Comparison of ENCODE assay signal across 26 mouse cellular contexts in genomic region chr5:77644651-77645050, GRCm38 (mm10).
"Had no signal": no experiment of that assay in that cellular context is flagged by ENCODE, and none has a peak within 500 bp of the region (broad histone marks: within the 10 kb centered on the region; RNA-seq: fewer than 3 reads in every experiment).

No protein-coding gene starts in this region.

- H3K4me3 ChIP-seq: heart, adult 2 months; heart, embryonic 13.5 days; heart, embryonic 15.5 days; hindbrain, embryonic 13.5 days; hindbrain, embryonic 15.5 days; kidney, embryonic 15.5 days; limb, embryonic 13.5 days; limb, embryonic 15.5 days; liver, embryonic 12.5 days had no signal

- H3K27me3 ChIP-seq: heart, embryonic 13.5 days; heart, embryonic 15.5 days; hindbrain, embryonic 13.5 days; hindbrain, embryonic 15.5 days; kidney, embryonic 15.5 days; limb, embryonic 13.5 days; limb, embryonic 15.5 days; liver, embryonic 12.5 days had no signal

- ATAC-seq: hindbrain, postnatal 0 days; intestine, embryonic 16.5 days; liver, embryonic 12.5 days had no signal

- H3K36me3 ChIP-seq: heart, embryonic 13.5 days; heart, embryonic 15.5 days; hindbrain, embryonic 13.5 days; hindbrain, embryonic 15.5 days; kidney, embryonic 15.5 days; limb, embryonic 13.5 days; limb, embryonic 15.5 days; liver, embryonic 12.5 days had no signal

- H3K9ac ChIP-seq: heart, embryonic 13.5 days; heart, embryonic 15.5 days; hindbrain, embryonic 13.5 days; hindbrain, embryonic 15.5 days; kidney, embryonic 15.5 days; limb, embryonic 13.5 days; limb, embryonic 15.5 days; liver, embryonic 12.5 days; liver, embryonic 14.5 days had no signal

- DNase-seq: gastrocnemius, postnatal 14 days; gastrocnemius, postnatal 36 days; heart, adult 2 months; heart, postnatal 14 days; heart, postnatal 36 days; kidney, adult 11 months; kidney, adult 2 months; kidney, adult 9 months; kidney, postnatal 14 days; kidney, postnatal 36 days; layer of hippocampus, adult 9-11 months; layer of hippocampus, postnatal 36 days; left cerebral cortex, postnatal 4 days had no signal

- H3K4me1 ChIP-seq: heart, embryonic 13.5 days; heart, embryonic 15.5 days; hindbrain, embryonic 15.5 days; kidney, embryonic 15.5 days; limb, embryonic 13.5 days; limb, embryonic 15.5 days; liver, embryonic 12.5 days had no signal

- H3K27ac ChIP-seq: heart, adult 2 months; heart, embryonic 13.5 days; heart, embryonic 15.5 days; hindbrain, embryonic 13.5 days; hindbrain, embryonic 15.5 days; hindbrain, postnatal 0 days; kidney, embryonic 15.5 days; kidney, postnatal 0 days; limb, embryonic 13.5 days; limb, embryonic 15.5 days; liver, embryonic 12.5 days; liver, embryonic 14.5 days had no signal

- H3K4me2 ChIP-seq: heart, embryonic 11.5 days; heart, embryonic 13.5 days; heart, embryonic 15.5 days; hindbrain, embryonic 13.5 days; hindbrain, embryonic 15.5 days; kidney, embryonic 15.5 days; limb, embryonic 13.5 days; limb, embryonic 15.5 days; liver, embryonic 12.5 days had no signal

- H3K9me3 ChIP-seq: heart, embryonic 13.5 days; heart, embryonic 15.5 days; hindbrain, embryonic 13.5 days; hindbrain, embryonic 15.5 days; kidney, embryonic 15.5 days; limb, embryonic 13.5 days; limb, embryonic 15.5 days had no signal
